Mouse (Mus musculus): Measurements from ENCODE around the gene Gstt4. TPM values are rescaled to one million over a fixed set of nuclear protein-coding genes. Genes with fewer than 3 reads are reported as not detected.
"Not testable (repeated sequence)": the region's sequence is repeated elsewhere in the genome, so short reads cannot be mapped to it uniquely, and the experiment has no call there.

The Gstt4 gene
- polyA plus RNA-seq, 1 experiment from 2014 or later: not detected

DNA sequence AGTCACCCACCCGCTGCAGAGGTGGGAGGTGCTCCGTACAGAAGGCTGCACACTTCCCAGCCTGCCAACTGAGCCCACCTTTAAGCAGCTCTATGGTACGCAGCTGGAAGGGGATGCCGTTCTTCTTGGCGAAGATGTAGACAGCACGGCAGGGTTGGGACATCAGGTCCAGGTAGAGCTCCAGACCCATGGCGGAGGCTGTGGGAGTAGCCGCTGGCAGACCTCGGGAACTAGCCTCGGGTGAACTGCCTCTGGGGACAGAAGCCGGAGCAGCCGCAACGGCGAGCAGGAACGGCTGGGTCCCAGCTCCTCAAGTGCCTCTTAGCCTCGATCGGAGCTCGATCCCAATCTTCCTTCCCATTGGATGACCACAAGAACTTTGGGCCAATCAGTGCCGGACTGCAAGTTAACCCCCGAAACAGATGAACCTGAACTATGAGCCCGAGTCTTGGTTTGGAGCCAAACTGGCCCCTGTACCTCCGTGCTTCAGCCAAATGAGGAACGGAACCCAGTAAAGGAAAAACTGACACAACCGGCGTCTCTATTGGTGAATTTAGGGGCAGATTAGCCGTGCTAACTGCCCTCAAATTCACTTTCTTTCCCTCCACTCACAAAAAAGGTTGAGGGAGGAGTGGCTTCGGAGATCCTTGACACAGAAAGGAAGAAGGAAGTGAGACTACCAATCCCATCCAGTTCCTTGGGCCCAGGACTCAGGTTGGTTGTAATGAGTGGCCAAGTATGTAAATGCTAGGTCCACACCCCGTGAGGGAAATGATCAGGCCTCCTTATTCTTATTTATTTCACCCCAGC is 41.4 kb downstream of the Gstt4 start, which contains the start of the genes Gm20441 and Gstt3:
Gene Gm20441 (minus strand): TSS at position 186 of the 810 bp plus-strand sequence.
Gene Gstt3 (minus strand): TSS at position 646 of the 810 bp plus-strand sequence.
- peak within 1 kb of the TSS; percentile 47 for H3K9ac ChIP-seq (ENCODE audit: low read depth, low read length)
- H3K4me2 ChIP-seq (ENCODE audit: low read length): peak within 1 kb of the TSS; percentile 70
- H3K27ac ChIP-seq (ENCODE audit: low read depth, low read length): no peak within 1 kb of the TSS
- under 1% methylated on average over 28 of the region's 28 CpGs for WGBS
- H3K4me1 ChIP-seq (ENCODE audit: control insufficient read depth, insufficient read depth, low read depth, low read length): peaks cover 6% of the 10 kb centered on the region
- H3K36me3 ChIP-seq (ENCODE audit: control insufficient read depth, insufficient read depth, low read length): no peaks in the 10 kb centered on the region
- ATAC-seq: no peak
- no peaks in the 10 kb centered on the region for H3K9me3 ChIP-seq (ENCODE audit: control insufficient read depth, low read length)
- H3K4me3 ChIP-seq (ENCODE audit: low read length): peak within 1 kb of the TSS; percentile 39
- peaks cover 16% of the 10 kb centered on the region for H3K27me3 ChIP-seq (replicated peaks; ENCODE audit: control insufficient read depth, insufficient read depth, low read length)

GRCm38 (mm10) chr10:75779206-75780174 is 42.9 kb downstream of the Gstt4 start:
- H3K9ac ChIP-seq (ENCODE audit: low read depth, low read length): no peak overlapping the region
- H3K9me3 ChIP-seq (ENCODE audit: control insufficient read depth, low read length): no peaks in the 10 kb centered on the region
- H3K4me2 ChIP-seq (ENCODE audit: low read length): no peak overlapping the region
- no peaks in the 10 kb centered on the region for H3K36me3 ChIP-seq (ENCODE audit: control insufficient read depth, insufficient read depth, low read length)
- peaks cover 16% of the 10 kb centered on the region for H3K27me3 ChIP-seq (replicated peaks; ENCODE audit: control insufficient read depth, insufficient read depth, low read length)
- no peak overlapping the region for H3K4me3 ChIP-seq (ENCODE audit: low read length)
- H3K4me1 ChIP-seq (ENCODE audit: control insufficient read depth, insufficient read depth, low read depth, low read length): peaks cover 6% of the 10 kb centered on the region
- no peak for ATAC-seq
- 41% methylated on average over 15 of the region's 15 CpGs for WGBS
- H3K27ac ChIP-seq (ENCODE audit: low read depth, low read length): no peak overlapping the region

DNA sequence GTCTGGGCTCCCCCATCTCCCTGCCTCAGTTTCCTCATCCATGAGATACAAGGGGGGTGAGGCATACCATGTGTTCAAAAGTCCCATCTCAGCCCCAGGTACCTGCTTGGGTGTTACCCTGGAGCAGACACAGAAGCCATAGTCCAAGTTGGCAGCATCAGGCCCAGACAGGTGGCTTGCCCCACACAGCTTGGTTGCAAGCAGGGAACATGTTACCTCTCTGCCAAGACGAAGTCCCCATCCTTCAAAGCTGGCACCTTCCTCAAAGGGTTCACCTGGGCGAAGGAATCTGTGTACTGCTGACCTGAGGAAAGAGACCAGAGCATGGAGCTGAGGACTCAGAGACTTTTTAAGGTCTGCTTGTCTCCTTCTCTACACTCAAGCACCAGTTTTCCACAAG is 44.5 kb downstream of the Gstt4 start:
- Histone ChIP-seq H3K9ac (ENCODE audit: low read depth, low read length) (no peak overlapping the region), H3K36me3 (ENCODE audit: control insufficient read depth, insufficient read depth, low read length) (no peaks in the 10 kb centered on the region), H3K27me3 (replicated peaks; ENCODE audit: control insufficient read depth, insufficient read depth, low read length) (peaks cover 16% of the 10 kb centered on the region), H3K4me1 (ENCODE audit: control insufficient read depth, insufficient read depth, low read depth, low read length) (peaks cover 6% of the 10 kb centered on the region), H3K9me3 (ENCODE audit: control insufficient read depth, low read length) (no peaks in the 10 kb centered on the region), H3K27ac (ENCODE audit: low read depth, low read length) (no peak overlapping the region), H3K4me2 (ENCODE audit: low read length) (no peak overlapping the region), H3K4me3 (ENCODE audit: low read length) (no peak overlapping the region)
- ATAC-seq: no peak
- WGBS: 78% methylated on average over 2 of the region's 2 CpGs

GRCm38 (mm10) chr10:75776562-75776961 is 45.8 kb downstream of the Gstt4 start:
- Histone ChIP-seq H3K4me2 (ENCODE audit: low read length) (no peak overlapping the region), H3K4me3 (ENCODE audit: low read length) (no peak overlapping the region), H3K4me1 (ENCODE audit: control insufficient read depth, insufficient read depth, low read depth, low read length) (peaks cover 14% of the 10 kb centered on the region), H3K36me3 (ENCODE audit: control insufficient read depth, insufficient read depth, low read length) (no peaks in the 10 kb centered on the region), H3K9ac (ENCODE audit: low read depth, low read length) (no peak overlapping the region), H3K27me3 (replicated peaks; ENCODE audit: control insufficient read depth, insufficient read depth, low read length) (peaks cover 10% of the 10 kb centered on the region), H3K9me3 (ENCODE audit: control insufficient read depth, low read length) (no peaks in the 10 kb centered on the region), H3K27ac (ENCODE audit: low read depth, low read length) (no peak overlapping the region)
- WGBS: 90% methylated on average over 6 of the region's 6 CpGs
- no peak for ATAC-seq

- H3K9me3 ChIP-seq (ENCODE audit: control insufficient read depth, low read length): no peaks in the 10 kb centered on the region
- H3K27me3 ChIP-seq (replicated peaks; ENCODE audit: control insufficient read depth, insufficient read depth, low read length): peaks cover 6% of the 10 kb centered on the region
- H3K27ac ChIP-seq (ENCODE audit: low read depth, low read length): no peak overlapping the region
- no peak overlapping the region for H3K9ac ChIP-seq (ENCODE audit: low read depth, low read length)
- 93% methylated on average over 9 of the region's 9 CpGs for WGBS
- peaks cover 7% of the 10 kb centered on the region for H3K4me1 ChIP-seq (ENCODE audit: control insufficient read depth, insufficient read depth, low read depth, low read length)
- ATAC-seq: no peak
- H3K36me3 ChIP-seq (ENCODE audit: control insufficient read depth, insufficient read depth, low read length): no peaks in the 10 kb centered on the region
- no peak overlapping the region for H3K4me3 ChIP-seq (ENCODE audit: low read length)
- no peak overlapping the region for H3K4me2 ChIP-seq (ENCODE audit: low read length)
These were observed 47.8 kb downstream of the Gstt4 start for GRCm38 (mm10) chr10:75774587-75774986.

DNA sequence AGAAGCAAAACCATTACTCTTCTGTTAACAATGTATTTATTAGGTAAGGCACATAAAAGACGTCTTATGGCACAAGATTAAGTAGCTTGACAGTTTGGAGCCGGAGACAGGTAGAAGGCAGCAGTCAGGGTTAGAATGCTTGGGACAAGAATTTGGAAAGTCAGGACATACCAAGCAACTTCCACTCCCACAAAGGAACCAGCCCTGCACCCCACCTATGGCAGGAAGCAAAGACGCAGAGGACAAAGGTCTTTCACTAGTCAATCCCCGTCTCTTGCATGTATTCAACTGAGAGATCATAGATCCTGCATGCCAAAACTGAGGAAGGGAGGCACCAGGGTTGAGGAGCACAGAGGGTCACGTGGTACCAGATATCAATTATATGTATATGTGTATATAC is 48.2 kb downstream of the Gstt4 start:
- H3K9ac ChIP-seq (ENCODE audit: low read depth, low read length): no peak overlapping the region
- H3K4me2 ChIP-seq (ENCODE audit: low read length): no peak overlapping the region
- H3K27me3 ChIP-seq (replicated peaks; ENCODE audit: control insufficient read depth, insufficient read depth, low read length): peaks cover under 1% of the 10 kb centered on the region; the same call in 1 of the 2 replicates
- ATAC-seq: no peak
- no peaks in the 10 kb centered on the region for H3K36me3 ChIP-seq (ENCODE audit: control insufficient read depth, insufficient read depth, low read length)
- no peak overlapping the region for H3K4me3 ChIP-seq (ENCODE audit: low read length)
- no peak overlapping the region for H3K27ac ChIP-seq (ENCODE audit: low read depth, low read length)
- H3K9me3 ChIP-seq (ENCODE audit: control insufficient read depth, low read length): no peaks in the 10 kb centered on the region
- peaks cover 7% of the 10 kb centered on the region for H3K4me1 ChIP-seq (ENCODE audit: control insufficient read depth, insufficient read depth, low read depth, low read length)
- 95% methylated on average over 5 of the region's 5 CpGs for WGBS

DNA sequence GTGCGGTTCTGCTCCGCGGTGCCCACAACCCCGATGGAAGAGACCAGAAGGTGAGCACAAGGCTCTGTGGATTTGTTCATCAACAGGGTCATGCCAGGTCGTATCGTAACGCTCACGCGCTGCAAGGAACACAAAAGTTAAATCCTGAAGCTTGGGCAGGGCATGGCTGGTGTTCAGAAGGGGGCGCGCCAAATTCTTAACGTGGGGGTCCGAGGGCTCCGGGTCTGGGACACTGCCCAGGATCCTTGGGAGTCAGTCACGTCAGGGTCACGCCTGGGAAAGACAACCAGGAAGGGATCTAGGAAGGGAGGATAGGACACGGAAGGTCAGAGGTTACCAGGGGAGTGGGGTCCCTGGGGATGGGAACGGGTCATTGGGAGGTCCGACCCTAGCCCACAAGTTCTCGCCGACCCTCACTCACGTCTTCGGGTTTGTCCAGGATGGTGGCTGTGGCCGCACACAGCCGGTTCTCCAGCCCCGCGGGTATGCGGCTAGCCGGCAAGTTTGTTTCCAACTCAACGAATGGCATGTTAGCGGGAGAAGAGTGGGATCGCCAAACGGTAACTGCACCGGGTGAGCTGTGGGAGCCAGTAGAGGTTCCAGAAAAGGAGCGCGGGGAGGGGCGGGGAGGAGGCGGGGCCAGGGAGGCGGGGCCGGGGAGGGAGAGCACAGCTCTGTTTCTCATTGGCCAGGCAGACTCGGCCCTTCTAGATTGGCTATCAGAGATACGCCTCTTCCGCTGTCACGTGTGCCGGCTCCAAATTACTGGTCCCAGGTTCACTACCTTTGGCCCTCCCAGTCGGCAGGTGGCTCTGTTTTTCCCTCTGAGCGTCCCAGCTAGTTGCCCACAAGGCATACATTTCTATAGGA is 49.3 kb downstream of the Gstt4 start, which contains the start of gene Ddt:
Gene Ddt (minus strand): TSS at position 620 of the 870 bp plus-strand sequence.
- WGBS: under 1% methylated on average over 46 of the region's 47 CpGs

GRCm38 (mm10) chr10:75767756-75768155 is 54.6 kb downstream of the Gstt4 start:
- H3K9ac ChIP-seq (ENCODE audit: low read depth, low read length); H3K27ac ChIP-seq (ENCODE audit: low read depth, low read length); ATAC-seq; H3K9me3 ChIP-seq (ENCODE audit: control insufficient read depth, low read length); H3K4me3 ChIP-seq (ENCODE audit: low read length); H3K4me2 ChIP-seq (ENCODE audit: low read length); H3K27me3 ChIP-seq (replicated peaks; ENCODE audit: control insufficient read depth, insufficient read depth, low read length); H3K36me3 ChIP-seq (ENCODE audit: control insufficient read depth, insufficient read depth, low read length): not testable (repeated sequence)
- peaks cover 15% of the 10 kb centered on the region for H3K4me1 ChIP-seq (ENCODE audit: control insufficient read depth, insufficient read depth, low read depth, low read length)
- WGBS: 37% methylated on average over 5 of the region's 5 CpGs

More for the DNA sequence above, 49.3 kb downstream of the Gstt4 start, which contains the start of gene Ddt:
- Histone ChIP-seq H3K4me2 (ENCODE audit: low read length) (peak within 1 kb of the TSS; percentile 98), H3K9ac (ENCODE audit: low read depth, low read length) (peak within 1 kb of the TSS; percentile 76), H3K27ac (ENCODE audit: low read depth, low read length) (peak within 1 kb of the TSS; percentile 58; the same call in 1 of the 2 replicates), H3K4me1 (ENCODE audit: control insufficient read depth, insufficient read depth, low read depth, low read length) (peaks cover 7% of the 10 kb centered on the region), H3K27me3 (replicated peaks; ENCODE audit: control insufficient read depth, insufficient read depth, low read length) (no peaks in the 10 kb centered on the region), H3K9me3 (ENCODE audit: control insufficient read depth, low read length) (no peaks in the 10 kb centered on the region), H3K4me3 (ENCODE audit: low read length) (peak within 1 kb of the TSS; percentile 70), H3K36me3 (ENCODE audit: control insufficient read depth, insufficient read depth, low read length) (no peaks in the 10 kb centered on the region)
- ATAC-seq: peak; percentile 98

Measured in hindbrain, embryonic 16.5 days (tissue).